Mouse (Mus musculus) stomach, postnatal 0 days (tissue): ENCODE data around the gene Ripk1. TPM values are rescaled to one million over a fixed set of nuclear protein-coding genes. Genes with fewer than 3 reads are reported as not detected.
"Not testable (repeated sequence)": the region's sequence is repeated elsewhere in the genome, so short reads cannot be mapped to it uniquely, and the experiment has no call there.

ENCODE experiments used
- ATAC-seq: fragments of 200-750 bp; cut with Nextera tagmentation; 2 replicates; pipeline ENCODE4 v1.8.0; 2017; ENCODE audit not compliant: low FRiP score, low TSS enrichment
- DNase-seq: peaks from one replicate; pipeline ENCODE4 v3.0.0-alpha.2; 2016; ENCODE audit warnings: low spot score
- H3K27ac ChIP-seq: fragments of 300-500 bp; sonication (generic); replicated peaks from 2 replicates; pipeline ENCODE4 v1.5.1; 2014; ENCODE audit warnings: mild to moderate bottlenecking, control low read depth
- H3K27me3 ChIP-seq: fragments of 300-500 bp; sonication (generic); 2 replicates; pipeline ENCODE4 v1.6.1; 2014; ENCODE audit warnings: low read length; ENCODE audit not compliant: control insufficient read depth, insufficient read depth
- H3K36me3 ChIP-seq: fragments of 300-500 bp; sonication (generic); 2 replicates; pipeline ENCODE4 v1.6.1; 2014; ENCODE audit warnings: low read length, mixed read lengths; ENCODE audit not compliant: control insufficient read depth, insufficient read depth
- H3K4me1 ChIP-seq: fragments of 300-500 bp; sonication (generic); replicated peaks from 2 replicates; pipeline ENCODE4 v1.6.1; 2014; ENCODE audit warnings: antibody characterized with exemption; ENCODE audit not compliant: control insufficient read depth, insufficient read depth
- H3K4me2 ChIP-seq: fragments of 300-500 bp; sonication (generic); replicated peaks from 2 replicates; pipeline ENCODE4 v1.6.1; 2014; ENCODE audit warnings: low read depth, mild to moderate bottlenecking, control low read depth, moderate library complexity
- H3K4me3 ChIP-seq: fragments of 300-500 bp; sonication (generic); 2 replicates; pipeline ENCODE4 v1.5.1; 2014; ENCODE audit warnings: low read depth, low read length, control low read depth
- H3K9ac ChIP-seq: fragments of 300-500 bp; sonication (generic); 2 replicates; pipeline ENCODE4 v1.6.1; 2014; ENCODE audit warnings: mild to moderate bottlenecking, low read length, control low read depth, mixed read lengths
- H3K9me3 ChIP-seq: fragments of 300-500 bp; sonication (generic); 2 replicates; pipeline ENCODE4 v1.6.1; 2016; ENCODE audit warnings: low read length; ENCODE audit not compliant: control insufficient read depth
- CTCF ChIP-seq: IDR thresholded peaks from 2 replicates; pipeline ENCODE4 v1.5.1; 2016; ENCODE audit warnings: antibody characterized with exemption, low read depth, mild to moderate bottlenecking, moderate library complexity
- EP300 ChIP-seq: optimal IDR thresholded peaks from 2 replicates; pipeline ENCODE3; 2016; ENCODE audit warnings: antibody characterized with exemption
- WGBS: fragments of 180-500 bp; shearing (Covaris S2); extraction: QIAGEN DNeasy Blood & Tissue Kit; methylation state at CpG from one replicate; pipeline ENCODE4 v1.1.7; 2014; 5-methylcytosine and 5-hydroxymethylcytosine counted together
- polyA plus RNA-seq: library from polyadenylated mRNA; unstranded; fragments of >200 nt; fragmentation: Nextera tagmentation; extraction: Ambion mirVana; gene quantifications from 2 replicates; pipeline ENCODE4 v1.2.1, GENCODE M21; 2015

Ripk1 gene
- polyA plus RNA-seq, 1 experiment from 2014 or later, result 13.2 TPM

DNA sequence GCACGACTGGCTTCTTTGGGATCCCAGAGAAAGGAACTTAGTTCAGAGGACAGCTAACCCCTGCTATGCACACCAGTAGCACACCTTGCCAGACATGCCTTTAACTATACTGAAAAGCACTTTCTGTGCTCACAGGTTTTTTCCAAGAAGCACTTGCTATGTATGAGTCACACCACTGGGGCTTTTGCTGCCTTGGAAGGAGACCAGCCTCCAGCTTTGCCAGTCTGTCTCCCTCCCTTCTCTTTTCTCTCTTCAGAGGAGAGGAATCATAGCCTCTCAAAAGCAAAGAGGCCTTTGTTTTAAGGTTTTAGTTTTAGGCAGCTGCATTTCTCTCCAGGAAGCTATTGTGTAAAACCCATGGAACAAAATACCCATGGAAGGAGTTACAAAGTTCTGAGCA is 64.2 kb downstream of the Ripk1 start:
- no peak overlapping the region for H3K9ac ChIP-seq

DNA sequence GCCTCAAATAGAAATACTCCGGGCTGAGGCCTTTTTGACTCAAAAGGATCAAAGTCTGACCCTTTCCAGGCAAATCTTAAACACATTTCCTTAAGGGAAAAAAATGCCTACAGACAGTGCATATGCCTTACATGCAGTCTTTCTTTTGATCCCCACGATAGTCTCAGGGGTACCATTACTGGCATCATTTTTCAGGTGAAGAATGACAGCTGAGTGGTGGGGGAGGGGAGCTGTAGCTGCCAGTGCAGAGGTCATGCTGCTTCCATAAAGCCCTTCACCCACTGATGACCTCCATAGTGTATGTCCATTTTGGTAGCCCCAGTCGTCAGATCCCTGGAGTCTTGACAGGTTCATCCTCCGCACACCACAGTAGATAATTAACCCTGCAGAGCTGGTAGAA is 68.1 kb downstream of the Ripk1 start:
- no peak for ATAC-seq
- no peaks in the 10 kb centered on the region for H3K36me3 ChIP-seq

More for the DNA sequence above, 64.2 kb downstream of the Ripk1 start:
- Histone ChIP-seq H3K27ac (no peak overlapping the region), H3K27me3 (no peaks in the 10 kb centered on the region), H3K4me2 (no peak overlapping the region), H3K36me3 (0 out of 2 replicates have a peak, but pooled peaks cover 2% of the 10 kb centered on the region), H3K4me3 (no peak overlapping the region), H3K9me3 (no peaks in the 10 kb centered on the region), H3K4me1 (no peaks in the 10 kb centered on the region)
- TF ChIP-seq CTCF, result 0 out of 2 replicates have a peak, but pooled peaks have one; percentile 13
- TF ChIP-seq EP300, result no peak
- ATAC-seq, result no peak
- WGBS, result 50% methylated on average over 1 of the region's 1 CpGs
- DNase-seq, result no peak

DNA sequence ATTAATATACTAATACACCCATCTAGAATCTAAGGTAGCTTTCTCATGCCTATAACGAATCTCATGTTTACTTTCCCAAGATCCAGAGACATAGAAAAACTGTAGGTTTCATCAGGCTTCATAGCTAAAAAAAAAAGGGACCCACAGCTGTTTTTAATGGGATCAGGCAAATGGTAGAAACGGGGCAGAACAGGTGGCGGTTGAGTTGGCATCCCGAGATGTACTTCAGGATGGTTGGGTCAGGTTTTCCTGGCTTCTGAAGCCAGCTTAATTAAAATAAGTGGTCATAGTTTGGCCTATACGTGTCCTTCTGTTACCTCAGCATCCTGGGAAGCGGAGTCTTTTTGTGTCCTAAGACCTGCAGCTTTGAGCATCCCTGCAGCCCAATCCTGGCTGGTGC is 69.7 kb downstream of the Ripk1 start:
- Histone ChIP-seq H3K4me1 (peaks cover under 1% of the 10 kb centered on the region; the same call in 1 of the 2 replicates), H3K4me3 (no peak overlapping the region), H3K36me3 (no peaks in the 10 kb centered on the region), H3K27me3 (no peaks in the 10 kb centered on the region), H3K4me2 (no peak overlapping the region), H3K27ac (no peak overlapping the region), H3K9ac (no peak overlapping the region), H3K9me3 (no peaks in the 10 kb centered on the region)
- no peak for DNase-seq
- no peak for ATAC-seq
- WGBS, result 83% methylated on average over 6 of the region's 6 CpGs
- TF ChIP-seq EP300 (no peak), CTCF (no peak)

More for the DNA sequence above, 68.1 kb downstream of the Ripk1 start:
- Histone ChIP-seq H3K27ac (no peak overlapping the region), H3K4me1 (no peaks in the 10 kb centered on the region), H3K9me3 (no peaks in the 10 kb centered on the region), H3K27me3 (no peaks in the 10 kb centered on the region), H3K4me3 (no peak overlapping the region), H3K4me2 (no peak overlapping the region), H3K9ac (no peak overlapping the region)
- no peak for DNase-seq
- 43% methylated on average over 4 of the region's 4 CpGs for WGBS
- TF ChIP-seq EP300 (no peak), CTCF (no peak)

DNA sequence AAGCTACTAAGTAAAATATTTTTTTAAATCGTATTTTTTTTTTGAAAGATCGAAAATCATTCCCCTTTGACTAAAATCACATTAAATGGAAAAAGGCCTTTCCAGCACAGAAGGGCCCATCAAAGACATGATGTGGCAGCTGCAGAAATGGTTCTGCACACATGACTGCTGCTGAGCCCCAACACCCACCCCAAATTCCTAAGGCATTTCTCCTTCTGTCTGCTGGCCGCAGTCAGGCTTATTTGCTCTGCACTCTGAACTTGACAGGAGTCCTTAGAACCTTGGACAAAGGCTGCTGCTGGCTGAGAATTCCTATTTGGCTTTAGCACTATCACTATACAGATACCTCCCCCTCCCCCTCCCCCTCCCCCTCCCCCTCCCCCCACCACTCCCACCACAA is 70.7 kb downstream of the Ripk1 start:
- Histone ChIP-seq H3K4me3 (no peak overlapping the region), H3K9me3 (no peaks in the 10 kb centered on the region), H3K9ac (no peak overlapping the region), H3K4me2 (no peak overlapping the region), H3K27me3 (no peaks in the 10 kb centered on the region), H3K4me1 (peaks cover 2% of the 10 kb centered on the region; the same call in 1 of the 2 replicates), H3K36me3 (no peaks in the 10 kb centered on the region), H3K27ac (no peak overlapping the region)
- TF ChIP-seq CTCF (no peak), EP300 (no peak)
- WGBS, result 71% methylated on average over 3 of the region's 3 CpGs
- DNase-seq (no peak), ATAC-seq (no peak)

DNA sequence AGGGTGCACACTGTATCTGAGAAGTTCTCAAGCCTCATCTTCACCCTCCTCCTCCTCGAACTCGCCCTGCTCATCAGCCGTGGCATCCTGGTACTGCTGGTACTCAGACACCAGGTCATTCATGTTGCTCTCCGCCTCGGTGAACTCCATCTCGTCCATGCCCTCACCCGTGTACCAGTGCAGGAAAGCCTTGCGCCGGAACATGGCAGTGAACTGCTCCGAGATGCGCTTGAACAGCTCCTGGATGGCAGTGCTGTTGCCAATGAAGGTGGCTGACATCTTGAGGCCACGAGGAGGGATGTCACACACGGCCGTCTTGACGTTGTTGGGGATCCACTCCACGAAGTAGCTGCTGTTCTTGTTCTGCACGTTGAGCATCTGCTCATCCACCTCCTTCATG is 72.3 kb downstream of the Ripk1 start:
- H3K4me3 ChIP-seq, H3K9ac ChIP-seq, H3K27ac ChIP-seq, H3K4me1 ChIP-seq, DNase-seq, ATAC-seq, H3K4me2 ChIP-seq, H3K9me3 ChIP-seq, H3K36me3 ChIP-seq, H3K27me3 ChIP-seq: not testable (repeated sequence)
- 93% methylated on average over 9 of the region's 17 CpGs for WGBS

DNA sequence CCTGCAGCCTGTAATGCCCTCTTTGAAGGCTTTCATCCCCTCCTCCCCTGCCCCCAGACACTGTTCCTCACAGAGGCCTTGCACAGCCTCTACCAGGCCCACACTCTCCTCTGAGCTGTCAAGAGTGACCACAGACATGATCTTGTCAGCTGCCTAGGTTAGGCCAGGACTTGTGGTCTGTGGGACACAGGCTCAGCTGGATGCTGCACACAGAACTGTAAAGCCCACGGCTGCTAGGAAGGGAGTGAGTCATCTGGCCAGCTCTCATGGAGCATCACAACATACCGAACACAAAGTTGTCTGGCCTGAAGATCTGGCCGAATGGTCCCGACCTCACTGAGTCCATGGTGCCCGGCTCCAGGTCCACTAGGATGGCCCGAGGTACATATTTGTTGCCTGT is 73.7 kb downstream of the Ripk1 start:
- not testable (repeated sequence) for DNase-seq, H3K4me2 ChIP-seq, H3K27me3 ChIP-seq, H3K36me3 ChIP-seq, H3K9ac ChIP-seq, ATAC-seq, H3K4me3 ChIP-seq, H3K27ac ChIP-seq, H3K4me1 ChIP-seq, H3K9me3 ChIP-seq
- 86% methylated on average over 6 of the region's 6 CpGs for WGBS
